Mouse (Mus musculus): ENCODE measurements around the gene Gm10217. TPM values are rescaled to one million over a fixed set of nuclear protein-coding genes. Genes with fewer than 3 reads are reported as not detected.

The Gm10217 gene
- not detected for total RNA-seq (2022)

GRCm38 (mm10) chr8:9863951-9864350, at the start of gene Gm10217:
Gene Gm10217, plus strand, starts transcription at chr8:9864251.
- DNase-seq, result no peak

- DNase-seq, result no peak
These were observed 39.3 kb upstream of the Gm10217 start for GRCm38 (mm10) chr8:9824770-9825169.

GRCm38 (mm10) chr8:9840257-9840656, 23.8 kb upstream of the Gm10217 start:
- DNase-seq, result no peak

- no peak for DNase-seq
These were observed 4.8 kb upstream of the Gm10217 start for GRCm38 (mm10) chr8:9859286-9859685.

GRCm38 (mm10) chr8:9860539-9861203, 3.4 kb upstream of the Gm10217 start:
- no peak for DNase-seq

GRCm38 (mm10) chr8:9865150-9865549, 1.1 kb downstream of the Gm10217 start:
- no peak for DNase-seq

- DNase-seq, result no peak
These were observed 4.0 kb downstream of the Gm10217 start for GRCm38 (mm10) chr8:9868094-9868493.

GRCm38 (mm10) chr8:9876241-9876640, 12.2 kb downstream of the Gm10217 start:
- no peak for DNase-seq

- no peak for DNase-seq
These were observed 15.9 kb downstream of the Gm10217 start for GRCm38 (mm10) chr8:9879921-9880320.

- no peak for DNase-seq
These were observed 22.7 kb downstream of the Gm10217 start for GRCm38 (mm10) chr8:9886714-9887113.

- no peak for DNase-seq
These were observed 35.1 kb downstream of the Gm10217 start for GRCm38 (mm10) chr8:9899199-9899598.

GRCm38 (mm10) chr8:9899673-9900072, 35.6 kb downstream of the Gm10217 start:
- DNase-seq, result no peak

Other genes with a start within 250 kb of the Gm10217 start
- 10 to 100 TPM in 2 of 4 experiments, 1 to 10 TPM in 2; 8.3 to 13.6 (median 10.9) TPM for gene Fam155a, start 93.1 kb upstream of the Gm10217 start, total RNA-seq (2022)
- 1 to 10 TPM; 7.1 to 9.8 (median 8.5) TPM for gene Lig4, start 113.4 kb downstream of the Gm10217 start, total RNA-seq (2022)
- gene Abhd13, start 113.5 kb downstream of the Gm10217 start, total RNA-seq (2022), result 10 to 100 TPM; 20.3 to 23.0 (median 21.6) TPM
- gene Tnfsf13b, start 142.2 kb downstream of the Gm10217 start, total RNA-seq (2022), result 1 to 10 TPM; 5.7 to 8.6 (median 7.5) TPM